Mouse (Mus musculus) adrenal gland, adult 2 months (tissue): ENCODE measurements at regions not wholly inside any gene's neighbourhood (a gene's known extent, or its start where the extent isn't known, plus 50 kb on each side); places are given as distances from the start of the nearest gene placed in this dataset.
A peak's percentile ranks its signal among the peaks of the same experiment; 100 is the strongest.

ENCODE experiments used
- DNase-seq: peaks from one replicate; pipeline ENCODE4 v3.0.0; 2021

- DNase-seq, result no peak
Measured at GRCm38 (mm10) chr15:67301024-67301423, 800.3 kb upstream of the Lrrc6 start.

DNA sequence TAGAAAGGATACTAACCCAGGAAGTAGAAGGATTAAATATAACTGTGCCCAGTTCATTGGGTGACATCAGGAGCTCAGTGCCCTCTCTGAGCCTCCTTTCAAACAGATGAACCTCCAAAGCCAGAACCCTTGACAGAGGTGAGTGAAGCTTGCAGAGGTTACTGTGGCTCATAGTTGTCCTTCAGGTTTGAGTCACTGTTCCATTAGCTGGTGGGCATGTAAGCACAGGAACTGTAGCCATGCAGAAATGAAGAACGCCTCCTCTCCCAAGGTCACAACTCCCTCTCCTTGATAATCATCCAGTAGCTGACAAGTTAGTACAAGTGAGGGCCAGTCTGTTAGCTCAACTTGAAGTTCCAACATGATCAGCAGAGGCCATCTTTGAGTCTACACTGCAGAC lies 794.1 kb upstream of the Lrrc6 start:
- DNase-seq, result peak; percentile 42

- no peak for DNase-seq
Measured at GRCm38 (mm10) chr15:67289749-67290148, 789.0 kb upstream of the Lrrc6 start.

- DNase-seq, result peak; percentile 74
Measured at GRCm38 (mm10) chr15:67284941-67285340, 784.2 kb upstream of the Lrrc6 start.

DNA sequence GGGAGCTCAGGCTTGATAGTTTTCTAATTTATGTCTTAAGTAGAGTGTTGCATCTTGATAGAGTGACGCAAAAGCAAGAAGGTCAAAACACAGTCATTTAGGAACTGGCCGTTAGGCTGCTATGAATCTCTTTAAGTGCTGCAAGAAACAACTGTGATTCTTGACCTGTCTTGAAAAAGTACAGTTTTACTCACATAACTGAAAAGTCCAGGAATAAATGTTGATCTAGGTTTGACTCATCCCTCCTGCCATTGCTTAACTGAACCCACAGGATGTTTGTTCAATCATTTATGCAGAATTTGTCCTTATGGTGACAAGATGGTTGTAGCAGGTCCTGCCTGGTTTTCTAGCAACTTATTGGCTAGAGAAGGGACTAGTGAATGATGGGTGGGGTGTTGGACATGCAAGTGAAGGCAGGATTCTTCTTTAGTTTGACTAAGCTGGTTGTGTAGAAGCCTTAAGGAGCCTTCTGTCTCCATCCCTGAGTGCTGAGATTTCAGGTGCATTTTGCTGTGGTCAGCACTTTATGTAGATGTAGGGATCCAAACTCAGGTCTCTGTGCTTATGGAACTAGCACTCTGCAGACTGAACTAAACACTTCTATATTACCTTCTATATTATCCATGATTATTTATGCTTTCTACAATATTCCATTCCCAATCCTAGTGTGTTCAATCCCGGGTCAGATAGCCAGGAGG lies 782.7 kb upstream of the Lrrc6 start:
- no peak for DNase-seq

DNA sequence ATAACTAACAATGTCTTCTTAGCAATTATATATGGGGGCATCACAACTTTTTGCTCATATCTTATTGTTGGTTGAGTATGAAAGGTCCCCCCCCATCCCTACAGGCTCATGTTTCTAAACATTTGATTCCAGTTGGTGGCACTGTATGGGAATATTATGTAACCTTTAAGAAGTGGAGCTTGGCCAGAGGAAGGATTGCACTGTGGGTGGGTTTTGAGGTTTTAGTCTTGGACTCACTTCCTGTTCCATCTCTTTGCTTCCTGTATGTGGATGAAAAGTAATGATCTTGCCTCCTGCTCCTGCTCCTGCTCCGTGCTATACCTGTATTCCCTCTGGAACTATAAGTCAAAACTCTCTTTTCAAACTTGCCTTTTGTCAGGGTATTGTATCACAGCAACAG lies 778.2 kb upstream of the Lrrc6 start:
- DNase-seq, result no peak

DNA sequence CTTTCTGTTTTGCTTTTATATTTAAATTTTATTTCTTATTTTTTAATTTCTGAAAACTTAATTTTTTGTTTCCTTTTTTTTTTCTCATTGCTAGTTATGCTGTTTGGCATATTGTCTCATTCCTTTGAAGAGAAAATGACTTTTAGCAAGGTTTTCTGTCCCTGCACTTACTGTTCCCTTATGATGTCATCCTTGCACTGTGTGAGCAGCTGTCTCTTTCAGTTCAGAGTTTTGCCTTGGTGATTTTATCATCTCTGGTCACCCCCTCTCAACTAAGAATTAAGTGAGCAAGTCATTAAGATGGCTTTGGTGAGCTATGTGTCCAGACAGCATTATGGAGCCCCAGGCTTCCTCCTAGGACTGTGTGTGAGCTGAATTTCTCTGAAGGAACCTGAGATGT lies 774.3 kb upstream of the Lrrc6 start:
- no peak for DNase-seq

- peak; percentile 28 for DNase-seq
Measured at GRCm38 (mm10) chr15:67272397-67272796, 771.7 kb upstream of the Lrrc6 start.

DNA sequence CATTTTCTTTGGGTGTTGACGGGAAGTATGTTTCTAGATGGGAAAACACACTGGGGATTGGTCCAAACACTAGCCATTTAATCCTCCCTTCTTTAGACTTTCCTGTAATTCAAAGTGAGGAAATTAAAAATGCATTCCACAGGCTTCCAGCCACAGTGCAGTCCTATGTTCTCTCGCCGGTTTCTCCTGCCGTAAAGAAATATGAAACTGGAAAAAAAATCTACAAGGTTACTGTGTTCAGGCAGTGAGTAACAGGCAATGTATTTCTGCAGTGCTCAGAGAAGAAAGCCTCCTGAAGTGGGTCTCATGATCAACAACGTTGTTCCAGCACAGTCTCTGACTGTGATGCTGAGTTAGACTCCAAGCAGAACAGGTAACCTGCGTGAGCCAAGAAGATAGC lies 763.0 kb upstream of the Lrrc6 start:
- no peak for DNase-seq

- no peak for DNase-seq
Measured at GRCm38 (mm10) chr15:67263313-67263712, 762.6 kb upstream of the Lrrc6 start.

GRCm38 (mm10) chr15:67262269-67262668 lies 761.6 kb upstream of the Lrrc6 start:
- no peak for DNase-seq

GRCm38 (mm10) chr15:67260666-67261065 lies 760.0 kb upstream of the Lrrc6 start:
- no peak for DNase-seq

DNA sequence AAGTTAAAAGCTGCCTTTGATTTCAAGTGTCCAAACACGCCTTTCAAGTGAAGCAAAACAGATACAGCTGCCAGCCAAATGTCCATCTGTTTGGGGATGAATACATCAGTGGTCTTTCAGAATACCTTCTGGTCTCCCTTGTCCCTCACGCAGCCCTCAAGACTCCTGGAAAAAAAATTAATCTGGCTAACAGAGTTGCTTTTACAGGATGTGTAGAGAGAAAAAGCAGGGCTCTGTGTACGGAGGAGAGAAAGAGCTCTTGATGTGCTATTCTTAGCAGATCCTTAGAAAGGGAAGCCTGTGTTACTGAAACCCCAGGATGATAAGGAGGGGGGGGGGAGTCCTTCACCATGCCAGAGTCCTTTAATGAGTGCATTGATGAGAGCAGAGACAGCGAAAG lies 748.4 kb upstream of the Lrrc6 start:
- no peak for DNase-seq

DNA sequence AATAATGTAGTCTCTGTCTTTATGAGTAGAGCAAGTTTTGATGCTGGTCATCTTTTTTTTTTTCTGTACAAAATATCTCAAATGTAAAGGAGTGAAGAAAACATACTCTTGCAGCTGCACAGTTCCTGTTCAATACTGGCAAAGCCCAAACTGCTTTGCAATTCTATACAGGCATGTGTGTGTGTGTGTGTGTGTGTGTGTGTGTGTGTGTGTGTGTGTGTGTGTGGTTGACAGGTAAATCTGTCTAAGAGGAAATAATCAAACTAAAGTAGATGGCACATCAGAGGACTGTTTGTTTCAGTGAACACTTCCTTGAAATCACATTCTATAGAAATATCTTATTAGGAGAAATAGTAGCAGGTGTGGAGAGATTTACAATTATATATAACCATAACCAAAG lies 747.8 kb upstream of the Lrrc6 start:
- DNase-seq, result no peak

DNA sequence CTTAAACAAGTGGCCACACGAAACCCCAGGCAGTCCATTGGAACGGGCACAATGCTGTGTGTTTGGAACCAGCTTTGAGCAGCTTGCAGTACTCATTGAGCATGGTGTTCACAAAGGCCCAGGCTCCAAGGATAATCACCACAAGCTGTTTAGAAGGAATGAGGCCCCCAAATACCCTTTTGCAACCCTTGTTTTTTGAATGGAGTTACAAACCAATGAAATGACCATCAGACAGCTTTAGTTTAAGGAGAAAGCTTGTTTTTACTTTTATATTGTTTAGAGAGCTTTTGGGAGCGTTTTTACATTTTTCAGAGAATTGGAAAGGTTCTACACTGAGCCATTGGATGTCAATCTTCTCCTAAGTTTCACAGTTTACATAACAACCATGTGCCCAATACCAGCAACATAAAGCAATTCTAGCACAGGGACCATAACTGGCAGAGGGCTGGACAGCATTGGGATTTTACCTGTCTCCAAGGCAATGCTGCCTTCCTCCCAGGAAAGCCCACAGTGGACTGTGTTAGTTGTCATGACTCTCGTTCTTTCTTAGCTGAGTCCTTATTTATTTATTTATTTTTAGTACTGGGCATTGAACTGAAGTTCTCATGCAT lies 745.1 kb upstream of the Lrrc6 start:
- DNase-seq, result no peak

- no peak for DNase-seq
Measured at GRCm38 (mm10) chr15:67244908-67245657, 744.4 kb upstream of the Lrrc6 start.

GRCm38 (mm10) chr15:67235107-67235785 lies 734.5 kb upstream of the Lrrc6 start:
- DNase-seq, result no peak

DNA sequence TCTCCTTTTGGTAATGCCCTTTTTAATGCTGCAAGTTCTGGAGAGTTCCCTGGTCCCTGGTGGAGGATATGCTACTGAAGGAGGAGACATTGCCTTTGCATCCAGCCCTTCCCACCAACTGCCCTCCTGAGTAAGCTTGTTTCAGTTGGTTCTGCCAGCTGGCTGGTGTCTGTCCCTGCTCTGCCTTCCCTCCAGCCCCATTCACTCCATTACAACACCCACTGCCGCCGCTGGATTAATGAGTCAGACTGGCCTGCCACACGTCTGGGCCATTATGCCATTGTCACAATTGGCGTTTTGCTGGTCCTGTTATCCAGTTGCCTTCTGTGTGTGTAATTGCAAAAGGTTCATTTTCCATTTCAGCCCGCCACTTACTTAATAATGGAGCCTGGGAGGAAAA lies 728.6 kb upstream of the Lrrc6 start:
- DNase-seq, result peak; percentile 68

GRCm38 (mm10) chr15:67228633-67229032 lies 727.9 kb upstream of the Lrrc6 start:
- DNase-seq, result no peak

DNA sequence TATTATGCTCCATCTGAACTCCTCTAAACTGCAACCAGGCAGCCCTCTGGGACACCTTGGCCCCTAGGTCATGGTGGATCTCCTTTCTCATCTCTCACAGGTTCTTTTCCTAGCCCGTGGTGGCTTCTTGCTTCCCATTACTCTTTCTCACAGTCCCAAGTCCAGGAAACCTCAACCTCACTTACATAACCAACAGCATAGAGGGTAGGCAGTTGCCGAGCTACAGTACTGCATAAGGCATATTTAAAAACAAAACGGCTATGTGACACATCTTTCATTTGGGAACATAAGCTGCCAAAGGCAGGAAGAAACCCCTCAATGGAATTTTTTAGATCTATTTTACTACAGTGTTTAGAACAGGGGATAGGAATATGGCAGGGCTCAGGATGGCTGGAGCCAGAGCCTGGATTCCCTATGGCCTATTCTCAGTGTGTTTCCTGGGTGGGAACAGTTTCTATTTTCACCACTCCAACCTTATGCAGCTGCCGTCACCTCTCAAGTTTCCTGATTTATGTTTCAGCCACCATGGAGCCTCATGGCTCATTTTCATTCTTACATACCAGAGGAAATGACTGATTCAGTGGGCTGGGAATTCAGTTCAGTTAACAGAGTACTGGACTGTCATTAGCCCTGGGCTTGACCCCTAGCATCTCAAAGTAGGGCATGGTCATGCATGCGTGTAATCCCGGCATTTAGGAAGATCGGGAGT lies 726.9 kb upstream of the Lrrc6 start:
- peak; percentile 15 for DNase-seq

DNA sequence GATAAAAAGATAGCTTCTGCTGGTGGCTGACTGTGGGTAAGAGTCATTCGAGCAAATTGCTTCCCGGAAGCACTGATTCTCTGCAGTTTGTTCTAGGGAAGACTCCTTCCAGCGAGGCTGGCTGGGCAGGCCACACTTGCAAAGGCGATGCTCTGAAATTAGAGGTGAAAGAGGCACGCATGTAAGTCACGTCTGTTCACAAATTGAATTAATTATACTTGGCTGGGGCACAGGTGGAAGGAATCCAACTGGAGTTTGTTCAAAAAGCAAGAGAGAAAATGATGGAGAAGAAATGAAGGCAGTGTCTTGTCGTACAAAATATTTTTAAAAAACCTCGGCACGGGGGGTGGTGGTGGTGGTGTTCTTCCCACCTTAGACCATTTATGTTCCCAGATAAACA lies 726.2 kb upstream of the Lrrc6 start:
- no peak for DNase-seq
